Mouse (Mus musculus): ENCODE measurements around the gene Glt1d1. TPM values are rescaled to one million over a fixed set of nuclear protein-coding genes. Genes with fewer than 3 reads are reported as not detected.
A peak's percentile ranks its signal among the peaks of the same experiment; 100 is the strongest.

Glt1d1 gene
- polyA plus RNA-seq, 1 experiment from 2014 or later, result 0.04 TPM

GRCm38 (mm10) chr5:127751262-127751975, 119.4 kb downstream of the Glt1d1 start:
- Histone ChIP-seq H3K4me2 (replicated peaks; ENCODE audit: low read depth) (no peak overlapping the region), H3K4me1 (replicated peaks; ENCODE audit: control insufficient read depth, insufficient read depth, low read length) (no peaks in the 10 kb centered on the region), H3K36me3 (ENCODE audit: control insufficient read depth, insufficient read depth) (no peaks in the 10 kb centered on the region), H3K27me3 (replicated peaks; ENCODE audit: control insufficient read depth, insufficient read depth, low read length) (no peaks in the 10 kb centered on the region), H3K9ac (ENCODE audit: low read depth, low read length) (no peak overlapping the region), H3K4me3 (ENCODE audit: low read depth, low read length) (no peak overlapping the region), H3K27ac (ENCODE audit: low read depth, low read length) (no peak overlapping the region), H3K9me3 (ENCODE audit: control insufficient read depth) (no peaks in the 10 kb centered on the region)
- ATAC-seq, result no peak
- peak; percentile 14; the same call in 1 of the 2 replicates for TF ChIP-seq CTCF (IDR thresholded peaks at IDR 0.05; ENCODE audit: low read depth)
- WGBS, result 23% methylated on average over 20 of the region's 20 CpGs

DNA sequence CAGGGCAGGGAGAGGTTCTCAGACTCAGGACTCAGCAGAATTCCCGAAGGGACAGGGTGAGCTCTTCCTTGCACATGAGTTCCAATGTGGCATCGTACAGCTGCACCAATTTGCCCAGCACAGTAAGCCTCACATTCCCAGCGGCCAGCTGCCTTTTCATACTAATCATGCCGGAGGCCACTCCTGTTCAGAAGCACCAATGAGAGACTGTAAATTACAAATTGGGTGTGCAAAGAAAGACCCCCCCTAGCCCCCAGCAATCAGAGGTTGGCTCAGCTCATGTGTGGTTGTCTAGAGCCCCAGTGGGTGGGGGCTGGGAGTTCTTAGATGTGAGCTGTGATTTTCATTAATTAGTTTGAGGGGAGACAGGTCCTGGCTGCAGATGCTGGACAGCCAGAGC, 123.5 kb downstream of the Glt1d1 start:
- 85% methylated on average over 4 of the region's 4 CpGs for WGBS
- Histone ChIP-seq H3K4me2 (replicated peaks; ENCODE audit: low read depth) (no peak overlapping the region), H3K27me3 (replicated peaks; ENCODE audit: control insufficient read depth, insufficient read depth, low read length) (no peaks in the 10 kb centered on the region), H3K27ac (ENCODE audit: low read depth, low read length) (no peak overlapping the region), H3K9ac (ENCODE audit: low read depth, low read length) (no peak overlapping the region), H3K36me3 (ENCODE audit: control insufficient read depth, insufficient read depth) (no peaks in the 10 kb centered on the region), H3K4me1 (replicated peaks; ENCODE audit: control insufficient read depth, insufficient read depth, low read length) (no peaks in the 10 kb centered on the region), H3K9me3 (ENCODE audit: control insufficient read depth) (no peaks in the 10 kb centered on the region), H3K4me3 (ENCODE audit: low read depth, low read length) (no peak overlapping the region)
- TF ChIP-seq CTCF (IDR thresholded peaks at IDR 0.05; ENCODE audit: low read depth), result no peak
- ATAC-seq, result no peak

DNA sequence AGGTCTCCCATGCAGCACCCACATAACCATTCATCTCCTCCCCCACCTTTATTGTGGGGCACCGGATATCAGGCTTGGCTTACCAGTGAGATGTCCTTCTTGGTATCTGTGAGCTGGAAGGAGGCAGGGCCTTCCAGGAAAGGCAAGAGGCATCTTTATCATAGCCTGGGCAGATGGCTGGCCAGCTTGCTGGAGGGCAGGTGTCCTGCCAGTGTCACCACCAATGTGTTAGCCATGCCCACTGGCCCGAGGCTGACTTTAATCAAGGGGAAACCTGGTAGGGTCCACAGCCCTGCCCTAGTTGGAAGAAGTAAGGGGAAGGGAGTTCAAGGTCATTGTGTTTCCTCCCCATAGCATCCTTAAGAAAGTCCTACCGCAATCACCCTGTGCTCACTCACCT, 123.9 kb downstream of the Glt1d1 start:
- TF ChIP-seq CTCF (IDR thresholded peaks at IDR 0.05; ENCODE audit: low read depth), result no peak
- no peak for ATAC-seq
- H3K36me3 ChIP-seq (ENCODE audit: control insufficient read depth, insufficient read depth), result no peaks in the 10 kb centered on the region
- no peaks in the 10 kb centered on the region for H3K4me1 ChIP-seq (replicated peaks; ENCODE audit: control insufficient read depth, insufficient read depth, low read length)
- H3K4me2 ChIP-seq (replicated peaks; ENCODE audit: low read depth), result no peak overlapping the region
- no peak overlapping the region for H3K27ac ChIP-seq (ENCODE audit: low read depth, low read length)
- no peaks in the 10 kb centered on the region for H3K9me3 ChIP-seq (ENCODE audit: control insufficient read depth)
- WGBS, result 84% methylated on average over 3 of the region's 3 CpGs
- no peak overlapping the region for H3K4me3 ChIP-seq (ENCODE audit: low read depth, low read length)
- no peaks in the 10 kb centered on the region for H3K27me3 ChIP-seq (replicated peaks; ENCODE audit: control insufficient read depth, insufficient read depth, low read length)
- H3K9ac ChIP-seq (ENCODE audit: low read depth, low read length), result no peak overlapping the region

GRCm38 (mm10) chr5:127756671-127757423, 124.8 kb downstream of the Glt1d1 start:
- no peak for ATAC-seq
- H3K4me3 ChIP-seq (ENCODE audit: low read depth, low read length), result no peak overlapping the region
- no peaks in the 10 kb centered on the region for H3K36me3 ChIP-seq (ENCODE audit: control insufficient read depth, insufficient read depth)
- WGBS, result 73% methylated on average over 4 of the region's 4 CpGs
- H3K27ac ChIP-seq (ENCODE audit: low read depth, low read length), result no peak overlapping the region
- no peaks in the 10 kb centered on the region for H3K9me3 ChIP-seq (ENCODE audit: control insufficient read depth)
- no peaks in the 10 kb centered on the region for H3K4me1 ChIP-seq (replicated peaks; ENCODE audit: control insufficient read depth, insufficient read depth, low read length)
- H3K27me3 ChIP-seq (replicated peaks; ENCODE audit: control insufficient read depth, insufficient read depth, low read length), result no peaks in the 10 kb centered on the region
- no peak overlapping the region for H3K9ac ChIP-seq (ENCODE audit: low read depth, low read length)
- TF ChIP-seq CTCF (IDR thresholded peaks at IDR 0.05; ENCODE audit: low read depth), result peak; percentile 29
- H3K4me2 ChIP-seq (replicated peaks; ENCODE audit: low read depth), result no peak overlapping the region

- no peak overlapping the region for H3K4me2 ChIP-seq (replicated peaks; ENCODE audit: low read depth)
- no peaks in the 10 kb centered on the region for H3K4me1 ChIP-seq (replicated peaks; ENCODE audit: control insufficient read depth, insufficient read depth, low read length)
- ATAC-seq, result no peak
- TF ChIP-seq CTCF (IDR thresholded peaks at IDR 0.05; ENCODE audit: low read depth), result no peak
- no peaks in the 10 kb centered on the region for H3K36me3 ChIP-seq (ENCODE audit: control insufficient read depth, insufficient read depth)
- no peaks in the 10 kb centered on the region for H3K9me3 ChIP-seq (ENCODE audit: control insufficient read depth)
- 79% methylated on average over 4 of the region's 4 CpGs for WGBS
- no peaks in the 10 kb centered on the region for H3K27me3 ChIP-seq (replicated peaks; ENCODE audit: control insufficient read depth, insufficient read depth, low read length)
- H3K9ac ChIP-seq (ENCODE audit: low read depth, low read length), result no peak overlapping the region
- no peak overlapping the region for H3K4me3 ChIP-seq (ENCODE audit: low read depth, low read length)
- H3K27ac ChIP-seq (ENCODE audit: low read depth, low read length), result no peak overlapping the region
Observed at GRCm38 (mm10) chr5:127758576-127758975, 126.5 kb downstream of the Glt1d1 start.

Other genes with a start within 250 kb of the Glt1d1 start
- 6.9 and 8.6 TPM in 2 replicates for gene Slc15a4, start 635 bp downstream of the Glt1d1 start, polyA plus RNA-seq (2015; fragmentation: Nextera tagmentation; extraction: Ambion mirVana)

Data from intestine, postnatal 0 days (tissue).